Mouse (Mus musculus) embryo, embryonic 10 days (tissue): ENCODE measurements around the gene Col4a3.

Experiments
- DNase-seq: peaks from one replicate; pipeline ENCODE4 v3.0.0-alpha.2; 2015; ENCODE audit warnings: low spot score

The Col4a3 gene

DNA sequence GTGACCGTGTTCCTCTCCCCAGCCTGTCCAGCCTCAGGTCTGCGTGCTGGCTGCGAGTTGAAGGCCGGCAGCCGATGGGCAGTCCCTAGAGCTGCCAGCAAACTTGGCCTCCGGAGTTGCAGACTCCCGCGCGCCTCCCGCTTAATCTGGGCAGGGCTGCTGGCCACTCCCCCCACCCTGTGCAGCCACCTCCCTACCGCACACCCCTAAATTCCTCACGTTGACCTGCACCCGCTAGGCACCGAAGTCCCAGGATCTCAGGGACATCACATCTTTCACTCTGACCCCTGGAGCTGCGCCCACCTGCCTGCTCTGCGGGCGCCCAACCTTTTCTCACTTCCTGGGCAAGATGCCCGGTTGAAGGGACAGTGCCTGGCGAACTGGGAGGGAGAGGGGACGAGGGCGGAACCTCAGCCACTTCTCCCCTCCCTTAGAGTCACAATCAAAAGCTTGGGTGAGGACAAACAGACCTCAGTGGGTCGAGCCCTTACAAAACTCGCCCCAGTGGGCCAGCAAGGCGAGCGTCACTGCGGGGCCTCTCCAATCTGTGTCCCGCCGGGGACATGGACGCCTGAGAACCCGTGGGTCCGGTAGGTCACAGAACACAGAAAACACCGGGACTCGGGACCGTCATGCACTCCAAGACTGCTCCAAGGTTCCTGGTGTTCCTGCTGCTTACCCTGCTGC is at the start of gene Col4a3, which contains the start of gene Col4a4:
Col4a3 (plus strand) TSS at position 209 of the 687 bp plus-strand sequence.
Col4a4 (minus strand) TSS at position 137 of the 687 bp plus-strand sequence.
- peak; percentile 24 for DNase-seq

DNA sequence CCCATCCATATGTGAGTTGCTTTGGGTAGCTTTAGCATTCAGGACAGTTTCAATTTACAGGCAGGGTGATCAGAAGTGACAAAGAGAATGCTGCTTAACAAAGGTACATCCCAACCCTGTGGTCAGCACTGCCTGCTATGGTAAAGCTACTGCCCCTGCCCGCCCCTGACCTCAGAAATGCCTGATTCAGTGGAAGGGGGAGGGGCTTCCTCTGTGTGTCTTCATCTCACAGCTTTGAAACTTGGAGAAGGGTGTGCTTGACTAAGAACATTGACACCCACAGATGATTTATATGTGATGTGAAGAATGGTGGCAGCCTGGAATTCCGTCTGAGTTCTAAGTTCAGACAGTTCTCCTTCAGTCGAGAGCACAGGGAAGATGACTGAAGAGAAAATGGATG is 48.9 kb upstream of the Col4a3 start:
- DNase-seq, result peak; percentile 51

GRCm38 (mm10) chr1:82540056-82540455 is 46.7 kb upstream of the Col4a3 start:
- no peak for DNase-seq

GRCm38 (mm10) chr1:82543934-82544333 is 42.8 kb upstream of the Col4a3 start:
- DNase-seq, result no peak

DNA sequence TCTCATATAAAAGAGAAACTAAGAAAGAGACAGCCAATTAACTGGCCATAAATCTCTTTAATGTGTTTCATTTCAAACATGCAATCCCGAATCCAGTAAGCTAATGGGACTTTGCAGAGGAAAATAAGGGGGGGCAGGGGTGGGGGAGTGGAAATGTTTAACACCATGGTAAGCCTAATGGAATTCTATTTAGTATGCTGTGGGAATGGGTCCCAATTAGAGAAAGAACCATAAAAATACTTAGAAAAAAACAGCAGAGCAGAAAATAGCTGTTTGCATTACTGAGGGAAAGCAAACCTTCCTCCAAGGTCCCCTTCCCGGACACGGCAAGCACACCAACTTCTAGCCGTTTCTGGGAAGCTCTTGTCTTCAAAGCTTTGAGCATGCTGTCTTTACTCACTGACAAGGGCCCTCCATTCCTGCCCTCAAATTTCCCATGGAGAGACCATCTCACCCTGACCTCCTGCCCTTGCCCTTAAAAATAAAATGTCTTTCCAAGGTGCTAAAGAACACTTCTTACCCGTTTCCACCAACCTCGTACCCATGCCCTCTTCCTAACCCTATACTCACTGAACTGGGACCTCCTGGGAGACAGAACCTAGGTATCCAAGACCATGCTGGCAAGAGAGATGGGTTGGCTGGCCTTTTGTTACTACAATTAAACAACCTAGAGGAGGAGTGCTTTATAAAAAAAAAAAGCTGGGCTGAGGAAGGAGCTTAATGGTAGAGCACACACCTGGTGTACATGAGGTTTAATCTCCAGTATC is 42.1 kb upstream of the Col4a3 start:
- DNase-seq, result no peak

- no peak for DNase-seq
Observed at GRCm38 (mm10) chr1:82545199-82545960, 41.3 kb upstream of the Col4a3 start.

- peak; percentile 46 for DNase-seq
Observed at GRCm38 (mm10) chr1:82554443-82554850, 32.3 kb upstream of the Col4a3 start.

GRCm38 (mm10) chr1:82554889-82555288 is 31.8 kb upstream of the Col4a3 start:
- no peak for DNase-seq

- no peak for DNase-seq
Observed at GRCm38 (mm10) chr1:82560223-82560622, 26.5 kb upstream of the Col4a3 start.

GRCm38 (mm10) chr1:82569405-82569804 is 17.3 kb upstream of the Col4a3 start:
- DNase-seq, result no peak

DNA sequence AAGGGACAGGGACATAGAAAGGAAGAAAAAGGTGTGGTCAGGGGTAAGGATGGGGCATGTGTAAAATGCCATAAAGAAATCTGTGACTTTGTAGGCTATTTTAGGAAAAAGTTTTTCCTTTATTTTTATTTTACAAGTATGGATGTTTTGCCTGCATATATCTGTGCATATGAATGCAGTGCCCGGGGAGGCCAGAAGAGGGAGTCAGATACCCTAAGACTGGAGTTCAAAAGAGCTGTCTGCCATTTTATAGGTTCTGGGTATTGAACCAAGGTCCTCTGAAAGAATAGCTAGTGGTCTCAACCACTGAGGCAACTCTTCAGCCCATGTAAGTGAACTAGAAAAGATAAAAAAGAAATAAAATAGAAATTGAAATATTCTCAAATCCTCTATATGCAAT is 15.0 kb upstream of the Col4a3 start:
- peak; percentile 36 for DNase-seq

DNA sequence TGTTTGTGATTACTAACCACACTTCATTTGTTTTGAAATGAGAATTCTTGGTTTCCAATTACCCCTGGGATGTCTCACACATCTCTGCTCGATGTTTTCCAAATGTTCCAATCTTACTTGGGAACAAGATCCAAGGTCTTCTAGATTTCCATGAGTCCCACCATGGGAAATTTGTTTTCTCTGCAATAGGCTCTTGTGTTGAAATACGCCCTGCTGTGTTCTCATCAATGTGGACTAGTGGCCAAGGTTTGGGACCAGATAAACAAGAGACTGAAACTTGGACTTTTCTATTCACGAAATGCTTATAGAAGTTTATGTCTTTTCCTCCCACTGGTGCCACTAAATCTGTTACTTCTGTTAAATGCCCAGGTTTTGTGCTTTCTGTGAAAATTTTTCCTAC is 11.0 kb upstream of the Col4a3 start:
- DNase-seq, result no peak

DNA sequence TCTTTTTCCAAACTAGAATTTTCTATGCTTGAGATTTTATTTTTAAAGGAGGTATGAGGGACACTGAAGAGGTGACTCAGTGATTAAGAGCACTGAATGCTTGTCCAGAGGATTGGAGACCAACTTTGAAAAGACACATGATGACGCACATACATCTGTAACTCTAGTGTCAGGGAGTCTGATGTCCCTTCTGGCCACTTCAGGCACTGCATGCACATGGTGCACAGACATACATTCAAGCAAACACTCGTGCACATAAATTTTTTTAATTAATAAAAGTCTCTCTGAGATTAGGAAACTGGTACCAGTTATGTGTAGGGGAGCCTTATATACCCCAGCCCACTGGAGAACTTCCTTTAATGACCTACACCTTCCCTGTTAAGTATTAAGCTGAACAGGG is 10.5 kb upstream of the Col4a3 start:
- no peak for DNase-seq

GRCm38 (mm10) chr1:82577339-82577738 is 9.4 kb upstream of the Col4a3 start:
- no peak for DNase-seq

GRCm38 (mm10) chr1:82577915-82578314 is 8.8 kb upstream of the Col4a3 start:
- DNase-seq, result no peak

DNA sequence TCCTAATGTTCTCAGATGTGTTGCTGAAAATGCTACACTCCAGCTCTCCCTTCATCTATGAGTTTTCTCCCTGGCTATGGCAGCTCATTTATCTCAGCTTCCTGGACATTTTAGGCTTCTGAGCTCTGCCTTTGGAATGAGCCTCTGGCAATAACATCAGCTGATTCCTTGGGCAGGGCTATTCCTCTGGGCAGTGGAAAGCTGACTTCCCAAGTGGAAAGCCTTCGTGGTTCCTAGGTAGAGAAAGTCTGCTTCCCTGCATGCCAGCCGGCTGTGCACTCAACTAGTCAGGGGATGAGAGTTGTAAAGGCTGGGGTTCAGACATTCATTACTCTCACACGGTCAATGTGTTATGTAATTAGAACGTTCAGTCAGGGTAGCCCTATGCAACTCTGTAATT is 8.4 kb upstream of the Col4a3 start:
- no peak for DNase-seq

- DNase-seq, result no peak
Observed at GRCm38 (mm10) chr1:82585981-82586380, 740 bp upstream of the Col4a3 start.

GRCm38 (mm10) chr1:82590266-82590665 is 3.5 kb downstream of the Col4a3 start:
- DNase-seq, result no peak

DNA sequence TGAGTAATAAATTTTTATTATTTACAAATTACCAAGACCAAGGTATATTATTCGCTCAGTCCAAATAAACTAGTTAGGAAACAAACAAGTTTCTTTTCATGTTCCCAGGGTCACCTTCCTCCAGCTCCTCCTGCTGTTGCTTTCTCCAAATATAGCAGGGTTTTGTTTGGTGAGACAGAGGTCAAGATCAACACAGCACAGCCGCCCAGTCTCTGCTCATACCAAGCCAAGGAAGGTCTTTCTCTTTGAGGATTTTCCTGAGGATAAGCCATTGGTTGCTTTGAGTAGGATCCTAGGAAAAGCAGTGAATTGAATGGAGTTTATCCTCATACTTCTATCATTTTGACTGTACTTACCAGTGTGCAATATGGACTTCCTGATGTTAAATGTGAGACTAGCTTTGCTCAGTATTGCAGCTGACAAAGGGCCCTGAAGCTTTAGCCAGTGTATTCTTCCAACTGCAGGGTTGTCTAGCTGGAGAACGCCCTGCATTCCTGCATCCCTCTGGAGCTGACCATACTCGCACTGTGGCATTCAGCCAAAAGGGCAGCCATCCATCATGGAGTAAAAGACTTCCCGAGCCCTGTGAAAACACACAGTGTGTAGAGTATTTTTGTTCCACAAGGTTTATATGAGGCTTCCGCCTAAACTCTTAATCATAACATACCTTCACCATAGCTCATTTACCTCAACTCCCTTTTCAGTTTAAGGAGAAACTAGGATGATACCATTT is 10.3 kb downstream of the Col4a3 start:
- DNase-seq, result peak; percentile 28

DNA sequence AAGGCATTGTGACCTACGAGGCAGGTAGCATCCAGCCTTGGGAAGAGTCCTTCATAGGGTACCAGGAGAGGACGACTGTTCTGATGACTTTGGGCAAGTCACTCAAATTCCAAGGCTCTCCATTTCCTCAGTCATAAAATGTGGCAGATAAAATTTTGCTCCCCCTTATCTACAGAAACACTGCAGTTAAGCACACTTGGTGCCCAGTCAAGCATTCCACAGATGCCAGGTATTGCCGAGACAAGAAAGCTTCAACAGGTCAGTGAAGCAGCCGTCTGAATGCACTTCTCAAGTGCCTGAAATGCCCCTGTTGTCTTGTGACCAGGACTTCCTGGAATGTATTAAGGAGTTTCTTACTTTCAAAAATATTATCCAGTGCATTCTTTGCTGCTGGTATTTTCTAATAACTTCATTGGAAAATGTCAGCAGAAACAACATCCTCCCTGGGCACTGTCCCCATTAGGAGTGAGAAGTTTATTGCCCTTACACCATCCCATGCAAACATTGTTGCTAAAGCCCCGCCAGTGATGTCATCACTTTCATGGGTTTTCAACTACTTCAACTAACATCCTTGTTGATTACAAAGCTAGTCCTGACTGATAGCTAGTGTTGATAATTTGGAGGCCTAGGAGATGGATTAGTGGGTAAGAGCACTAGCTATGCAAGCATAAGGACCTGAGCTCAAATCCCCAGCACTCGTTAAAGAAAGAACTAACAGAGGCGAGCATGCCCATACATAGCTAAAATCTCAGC is 16.7 kb downstream of the Col4a3 start:
- DNase-seq, result no peak

GRCm38 (mm10) chr1:82605347-82605746 is 18.6 kb downstream of the Col4a3 start:
- no peak for DNase-seq
